ENCODE assay signal across 17 mouse cellular contexts in the genomic region with DNA sequence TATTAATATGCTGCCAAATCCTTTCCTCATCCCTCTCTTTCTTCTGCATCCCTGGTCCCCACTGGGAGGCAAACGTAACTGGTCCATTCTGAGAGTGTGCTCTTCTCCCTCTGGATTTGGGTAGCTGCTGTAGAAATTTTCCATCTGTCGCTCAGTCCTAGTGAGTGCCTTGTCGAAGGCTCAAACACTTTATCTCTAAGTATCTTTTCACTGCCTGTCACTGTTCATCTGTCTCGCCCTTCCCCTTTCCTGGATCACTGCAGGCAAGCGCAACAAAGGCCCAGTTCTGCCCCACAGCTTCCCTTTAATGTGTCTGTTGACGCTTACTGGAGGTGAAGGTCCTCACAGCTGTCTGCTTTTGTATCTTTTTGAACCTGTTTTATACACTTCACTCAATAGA. TPM values are rescaled to one million over a fixed set of nuclear protein-coding genes. Genes with fewer than 3 reads are reported as not detected.
DNase-seq lines count a peak whose midpoint lies in the region; ATAC-seq lines count a peak whose summit lies in the region.
"Had no signal": no experiment of that assay in that cellular context is flagged by ENCODE, and none has a peak within 500 bp of the region (broad histone marks: within the 10 kb centered on the region; RNA-seq: fewer than 3 reads in every experiment).

No protein-coding gene starts in this region.

- H3K27me3 ChIP-seq in heart, embryonic 12.5 days (replicated peaks): no peaks in the 10 kb centered on the region
- no peaks in the 10 kb centered on the region for H3K27me3 ChIP-seq in neural tube, embryonic 12.5 days (replicated peaks)
- no peaks in the 10 kb centered on the region for H3K27me3 ChIP-seq in neural tube, embryonic 15.5 days (replicated peaks)
- no peaks in the 10 kb centered on the region for H3K27me3 ChIP-seq in midbrain, embryonic 10.5 days (ENCODE audit: low read depth, poor library complexity, severe bottlenecking)
- H3K27me3 ChIP-seq: neural tube, embryonic 13.5 days; Patski had no signal

- WGBS in heart, embryonic 12.5 days: 27% methylated on average over 6 of the region's 6 CpGs
- 62% methylated on average over 6 of the region's 6 CpGs for WGBS in neural tube, embryonic 12.5 days
- WGBS in neural tube, embryonic 15.5 days: 52% methylated on average over 6 of the region's 6 CpGs
- WGBS in midbrain, embryonic 10.5 days: 55% methylated on average over 6 of the region's 6 CpGs

- ATAC-seq in heart, embryonic 12.5 days (ENCODE audit: insufficient number of reproducible peaks, low FRiP score): no peak
- ATAC-seq in neural tube, embryonic 12.5 days (ENCODE audit: low FRiP score, low read depth): 0 out of 2 replicates have a peak, but pooled peaks have one; percentile 21
- ATAC-seq in neural tube, embryonic 15.5 days (ENCODE audit: low FRiP score): no peak
- ATAC-seq in CD4-positive, CD25-positive, alpha-beta regulatory T cell, adult 4 months: no peak
- ATAC-seq: Patski had no signal

- H3K36me3 ChIP-seq in heart, embryonic 12.5 days: peaks cover 67% of the 10 kb centered on the region
- peaks cover 73% of the 10 kb centered on the region for H3K36me3 ChIP-seq in neural tube, embryonic 12.5 days
- H3K36me3 ChIP-seq in neural tube, embryonic 15.5 days: peaks cover 72% of the 10 kb centered on the region
- peaks cover 96% of the 10 kb centered on the region for H3K36me3 ChIP-seq in midbrain, embryonic 10.5 days

- H3K27ac ChIP-seq in heart, embryonic 12.5 days (ENCODE audit: poor library complexity, severe bottlenecking): peak overlapping the region; percentile 62; the same call in 1 of the 2 replicates
- no peak overlapping the region for H3K27ac ChIP-seq in neural tube, embryonic 12.5 days
- H3K27ac ChIP-seq in neural tube, embryonic 15.5 days (replicated peaks): no peak overlapping the region
- H3K27ac ChIP-seq in midbrain, embryonic 10.5 days (replicated peaks): no peak overlapping the region
- H3K27ac ChIP-seq: macrophage; neural tube, embryonic 13.5 days had no signal

- no peaks in the 10 kb centered on the region for H3K9me3 ChIP-seq in heart, embryonic 12.5 days (replicated peaks)
- H3K9me3 ChIP-seq in neural tube, embryonic 12.5 days: no peaks in the 10 kb centered on the region
- H3K9me3 ChIP-seq in neural tube, embryonic 15.5 days (replicated peaks): no peaks in the 10 kb centered on the region
- no peaks in the 10 kb centered on the region for H3K9me3 ChIP-seq in midbrain, embryonic 10.5 days (replicated peaks)
- H3K9me3 ChIP-seq: neural tube, embryonic 13.5 days had no signal

- no peak overlapping the region for H3K9ac ChIP-seq in heart, embryonic 12.5 days
- H3K9ac ChIP-seq in neural tube, embryonic 12.5 days: no peak overlapping the region
- H3K9ac ChIP-seq in neural tube, embryonic 15.5 days (replicated peaks): no peak overlapping the region
- H3K9ac ChIP-seq: neural tube, embryonic 13.5 days had no signal

- no peak overlapping the region for H3K4me3 ChIP-seq in heart, embryonic 12.5 days
- H3K4me3 ChIP-seq in neural tube, embryonic 12.5 days: no peak overlapping the region
- H3K4me3 ChIP-seq in neural tube, embryonic 15.5 days (replicated peaks): no peak overlapping the region
- no peak overlapping the region for H3K4me3 ChIP-seq in midbrain, embryonic 10.5 days
- H3K4me3 ChIP-seq: gastrocnemius, adult 2 months; neural tube, embryonic 13.5 days had no signal

- no peak for DNase-seq in heart, adult 9 months (ENCODE audit: low spot score in 2 of 2)
- DNase-seq in midbrain, embryonic 10.5 days (ENCODE audit: low spot score): peak; percentile 28
- DNase-seq in thymus, postnatal 14 days: no peak
- DNase-seq in layer of hippocampus, postnatal 36 days: no peak
- DNase-seq: adrenal gland, adult 2 months; gastrocnemius, adult 2 months; kidney, postnatal 25 days; right cerebral cortex, postnatal 25 days; thymus, postnatal 4 days had no signal

- H3K4me2 ChIP-seq in heart, embryonic 12.5 days: no peak overlapping the region
- no peak overlapping the region for H3K4me2 ChIP-seq in neural tube, embryonic 12.5 days (replicated peaks)
- no peak overlapping the region for H3K4me2 ChIP-seq in neural tube, embryonic 15.5 days
- H3K4me2 ChIP-seq: neural tube, embryonic 13.5 days had no signal

- peaks cover 16% of the 10 kb centered on the region for H3K4me1 ChIP-seq in heart, embryonic 12.5 days (replicated peaks)
- H3K4me1 ChIP-seq in neural tube, embryonic 12.5 days: no peaks in the 10 kb centered on the region
- no peaks in the 10 kb centered on the region for H3K4me1 ChIP-seq in neural tube, embryonic 15.5 days
- H3K4me1 ChIP-seq in midbrain, embryonic 10.5 days: peaks cover 14% of the 10 kb centered on the region

RNA-seq across cellular contexts. Expression of gene Ncstn, which starts 12.6 kb away (rescaled TPM):
- 132 TPM in 2 replicates for polyA plus RNA-seq in heart, embryonic 12.5 days (2016; fragmentation: Nextera tagmentation; extraction: Ambion mirVana)
- polyA plus RNA-seq in neural tube, embryonic 12.5 days (2016; fragmentation: Nextera tagmentation; extraction: Ambion mirVana): 132 and 137 TPM in 2 replicates
- polyA plus RNA-seq in neural tube, embryonic 15.5 days (2015; fragmentation: Nextera tagmentation; extraction: Ambion mirVana): 100 and 109 TPM in 2 replicates
- 106 and 129 TPM in 2 replicates for polyA plus RNA-seq in midbrain, embryonic 10.5 days (2016; fragmentation: Nextera tagmentation; extraction: Ambion mirVana)
- polyA plus RNA-seq in CD4-positive, CD25-positive, alpha-beta regulatory T cell, adult 4 months (2017; shearing (Covaris generic)): 100 to 1,000 TPM; 105 to 161 TPM
- total RNA-seq in layer of hippocampus, postnatal 36 days (2021): 10 to 100 TPM; 57.1 to 60.1 TPM

RNA-seq across cellular contexts. Expression of gene Copa, which starts 12.9 kb away (rescaled TPM):
- 214 and 219 TPM in 2 replicates for polyA plus RNA-seq in heart, embryonic 12.5 days (2016; fragmentation: Nextera tagmentation; extraction: Ambion mirVana)
- 216 and 227 TPM in 2 replicates for polyA plus RNA-seq in neural tube, embryonic 12.5 days (2016; fragmentation: Nextera tagmentation; extraction: Ambion mirVana)
- 174 and 182 TPM in 2 replicates for polyA plus RNA-seq in neural tube, embryonic 15.5 days (2015; fragmentation: Nextera tagmentation; extraction: Ambion mirVana)
- 175 and 206 TPM in 2 replicates for polyA plus RNA-seq in midbrain, embryonic 10.5 days (2016; fragmentation: Nextera tagmentation; extraction: Ambion mirVana)
- polyA plus RNA-seq in CD4-positive, CD25-positive, alpha-beta regulatory T cell, adult 4 months (2017; shearing (Covaris generic)): 100 to 1,000 TPM in 1 of 2 experiments, 10 to 100 TPM in 1; 97.8 to 161 TPM
- total RNA-seq in layer of hippocampus, postnatal 36 days (2021): 100 to 1,000 TPM; 144 TPM

RNA-seq across cellular contexts. Expression of gene Pex19, which starts 31.4 kb away (rescaled TPM):
- 133 and 139 TPM in 2 replicates for polyA plus RNA-seq in heart, embryonic 12.5 days (2016; fragmentation: Nextera tagmentation; extraction: Ambion mirVana)
- polyA plus RNA-seq in neural tube, embryonic 12.5 days (2016; fragmentation: Nextera tagmentation; extraction: Ambion mirVana): 191 TPM in 2 replicates
- 154 and 162 TPM in 2 replicates for polyA plus RNA-seq in neural tube, embryonic 15.5 days (2015; fragmentation: Nextera tagmentation; extraction: Ambion mirVana)
- polyA plus RNA-seq in midbrain, embryonic 10.5 days (2016; fragmentation: Nextera tagmentation; extraction: Ambion mirVana): 166 and 175 TPM in 2 replicates
- 100 to 1,000 TPM in 1 of 2 experiments, 10 to 100 TPM in 1; 82.9 to 122 TPM for polyA plus RNA-seq in CD4-positive, CD25-positive, alpha-beta regulatory T cell, adult 4 months (2017; shearing (Covaris generic))
- 10 to 100 TPM; 89.2 to 95.3 TPM for total RNA-seq in layer of hippocampus, postnatal 36 days (2021)

RNA-seq across cellular contexts. Expression of gene Nhlh1, which starts 37.8 kb away (rescaled TPM):
- not detected in 2 replicates for polyA plus RNA-seq in heart, embryonic 12.5 days (2016; fragmentation: Nextera tagmentation; extraction: Ambion mirVana)
- polyA plus RNA-seq in neural tube, embryonic 12.5 days (2016; fragmentation: Nextera tagmentation; extraction: Ambion mirVana): 18.2 and 21.7 TPM in 2 replicates
- 2.2 and 2.6 TPM in 2 replicates for polyA plus RNA-seq in neural tube, embryonic 15.5 days (2015; fragmentation: Nextera tagmentation; extraction: Ambion mirVana)
- 5.5 and 6.9 TPM in 2 replicates for polyA plus RNA-seq in midbrain, embryonic 10.5 days (2016; fragmentation: Nextera tagmentation; extraction: Ambion mirVana)
- not detected for polyA plus RNA-seq in CD4-positive, CD25-positive, alpha-beta regulatory T cell, adult 4 months (2017; shearing (Covaris generic))
- 1 to 10 TPM; 1.3 to 1.5 TPM for total RNA-seq in layer of hippocampus, postnatal 36 days (2021)
- total RNA-seq: adrenal gland, adult 2 months; gastrocnemius, adult 2 months had no signal
- polyA plus RNA-seq: adrenal gland, adult 2 months; macrophage; Patski; stomach, embryonic 14.5 days had no signal

RNA-seq across cellular contexts. Expression of gene Dcaf8, which starts 52.7 kb away (rescaled TPM):
- polyA plus RNA-seq in heart, embryonic 12.5 days (2016; fragmentation: Nextera tagmentation; extraction: Ambion mirVana): 123 and 125 TPM in 2 replicates
- polyA plus RNA-seq in neural tube, embryonic 12.5 days (2016; fragmentation: Nextera tagmentation; extraction: Ambion mirVana): 127 and 128 TPM in 2 replicates
- 84.5 and 93.4 TPM in 2 replicates for polyA plus RNA-seq in neural tube, embryonic 15.5 days (2015; fragmentation: Nextera tagmentation; extraction: Ambion mirVana)
- 124 and 138 TPM in 2 replicates for polyA plus RNA-seq in midbrain, embryonic 10.5 days (2016; fragmentation: Nextera tagmentation; extraction: Ambion mirVana)
- polyA plus RNA-seq in CD4-positive, CD25-positive, alpha-beta regulatory T cell, adult 4 months (2017; shearing (Covaris generic)): 100 to 1,000 TPM in 1 of 2 experiments, 10 to 100 TPM in 1; 76.5 to 132 TPM
- 100 to 1,000 TPM; 103 to 105 TPM for total RNA-seq in layer of hippocampus, postnatal 36 days (2021)
